Mouse (Mus musculus) kidney, postnatal 0 days (tissue): ENCODE measurements around the gene Uaca. TPM values are rescaled to one million over a fixed set of nuclear protein-coding genes. Genes with fewer than 3 reads are reported as not detected.

Experiments
- ATAC-seq: fragments of 200-750 bp; cut with Nextera tagmentation; replicated peaks from 2 replicates; pipeline ENCODE4 v1.8.0; 2017; ENCODE audit warnings: low read depth, moderate number of reproducible peaks, moderate TSS enrichment, moderate library complexity; ENCODE audit not compliant: low FRiP score
- DNase-seq: peaks from one replicate; pipeline ENCODE4 v3.0.0-alpha.2; 2016; ENCODE audit warnings: low spot score
- H3K27ac ChIP-seq: fragments of 300-500 bp; sonication (generic); 2 replicates; pipeline ENCODE4 v1.5.1; 2014; ENCODE audit warnings: mild to moderate bottlenecking
- H3K27me3 ChIP-seq: fragments of 300-500 bp; sonication (generic); 2 replicates; pipeline ENCODE4 v1.6.1; 2014; ENCODE audit warnings: low read length, mixed read lengths; ENCODE audit not compliant: insufficient read depth
- H3K36me3 ChIP-seq: fragments of 300-500 bp; sonication (generic); 2 replicates; pipeline ENCODE4 v1.6.1; 2014; ENCODE audit warnings: low read length, mixed read lengths; ENCODE audit not compliant: insufficient read depth
- H3K4me1 ChIP-seq: fragments of 300-500 bp; sonication (generic); replicated peaks from 2 replicates; pipeline ENCODE4 v1.6.1; 2014; ENCODE audit warnings: antibody characterized with exemption, low read length, mixed read lengths; ENCODE audit not compliant: insufficient read depth
- H3K4me2 ChIP-seq: fragments of 300-500 bp; sonication (generic); 2 replicates; pipeline ENCODE4 v1.6.1; 2014; ENCODE audit warnings: mild to moderate bottlenecking, low read length, moderate library complexity, mixed read lengths
- H3K4me3 ChIP-seq: fragments of 300-500 bp; sonication (generic); replicated peaks from 2 replicates; pipeline ENCODE4 v1.5.1; 2014; ENCODE audit warnings: low read depth, low read length
- H3K9ac ChIP-seq: fragments of 300-500 bp; sonication (generic); 2 replicates; pipeline ENCODE4 v1.6.1; 2014; ENCODE audit warnings: low read depth, low read length
- H3K9me3 ChIP-seq: fragments of 300-500 bp; sonication (generic); replicated peaks from 2 replicates; pipeline ENCODE4 v1.6.1; 2016; ENCODE audit warnings: low read length, inconsistent platforms, mixed read lengths
- CTCF ChIP-seq: IDR thresholded peaks from 2 replicates; pipeline ENCODE4 v1.5.1; 2016; ENCODE audit warnings: antibody characterized with exemption, low read depth, mild to moderate bottlenecking, moderate library complexity
- WGBS: fragments of 180-500 bp; shearing (Covaris S2); extraction: QIAGEN DNeasy Blood & Tissue Kit; methylation state at CpG from one replicate; pipeline ENCODE4 v1.1.7; 2014; 5-methylcytosine and 5-hydroxymethylcytosine counted together
- polyA plus RNA-seq: library from polyadenylated mRNA; unstranded; fragments of >200 nt; fragmentation: Nextera tagmentation; extraction: Ambion mirVana; gene quantifications from 2 replicates; pipeline ENCODE4 v1.2.1, GENCODE M21; 2015

Gene Uaca
- polyA plus RNA-seq, 1 experiment from 2014 or later = 26.9 TPM

DNA sequence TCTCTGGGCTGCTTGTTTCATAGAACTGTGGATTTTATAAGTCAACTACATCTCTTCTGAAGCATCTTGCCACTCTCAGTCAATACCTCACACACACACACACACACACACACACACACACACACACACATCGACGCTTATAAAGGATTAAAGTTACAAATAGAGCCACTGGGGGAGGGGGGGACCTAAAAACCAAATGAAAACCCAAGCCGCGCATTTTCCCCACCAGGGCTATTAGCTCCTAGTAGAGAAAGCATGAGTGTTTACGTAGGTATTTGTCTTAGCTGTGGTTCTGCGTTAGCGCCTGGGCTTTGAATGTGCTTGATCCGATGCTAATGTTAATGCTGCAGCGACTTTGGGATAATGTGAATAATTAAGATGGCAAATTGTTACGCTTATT is 4.7 kb downstream of the Uaca start:
- no peak overlapping the region for H3K9ac ChIP-seq
- TF ChIP-seq CTCF = no peak
- H3K36me3 ChIP-seq = no peaks in the 10 kb centered on the region
- H3K27me3 ChIP-seq = no peaks in the 10 kb centered on the region
- ATAC-seq (no peak), DNase-seq (no peak)
- H3K27ac ChIP-seq = no peak overlapping the region
- H3K9me3 ChIP-seq = no peaks in the 10 kb centered on the region
- no peak overlapping the region for H3K4me3 ChIP-seq
- H3K4me2 ChIP-seq = no peak overlapping the region
- WGBS = 49% methylated on average over 10 of the region's 10 CpGs
- H3K4me1 ChIP-seq = no peaks in the 10 kb centered on the region; the same call in 1 of the 2 replicates

DNA sequence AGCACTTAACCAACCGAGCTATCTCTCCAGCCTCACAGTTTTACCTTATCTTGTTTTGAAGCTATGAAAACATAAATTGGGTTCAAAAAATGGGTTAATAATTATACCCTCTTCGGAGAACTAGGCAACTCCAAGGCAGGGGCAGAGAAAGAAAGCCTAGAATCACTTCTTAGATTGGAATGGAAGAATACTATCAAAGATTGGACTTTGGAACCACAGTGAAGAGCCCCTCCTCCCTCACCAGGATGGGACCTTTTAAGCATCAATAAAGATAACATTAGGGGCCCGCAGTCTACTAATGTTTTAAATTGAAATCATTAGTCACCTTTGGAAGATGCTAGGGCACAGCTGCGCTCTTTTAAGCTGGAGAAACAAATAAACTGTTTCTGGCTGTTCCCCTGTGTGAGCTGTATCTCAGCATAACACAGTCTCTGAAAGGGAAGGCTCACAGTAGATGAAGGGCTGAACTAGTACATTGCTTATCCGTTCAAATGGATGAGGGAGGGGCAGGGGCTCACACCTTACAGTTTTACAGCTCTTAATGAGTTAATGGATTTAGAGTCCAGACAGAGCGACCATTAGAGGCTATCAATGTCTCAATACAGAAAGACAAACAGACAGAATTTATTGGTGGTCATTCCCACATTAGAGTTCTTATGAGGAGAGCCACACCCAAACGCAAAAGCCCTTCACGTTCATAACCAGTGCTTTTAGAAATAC is 6.5 kb downstream of the Uaca start:
- no peak for ATAC-seq

DNA sequence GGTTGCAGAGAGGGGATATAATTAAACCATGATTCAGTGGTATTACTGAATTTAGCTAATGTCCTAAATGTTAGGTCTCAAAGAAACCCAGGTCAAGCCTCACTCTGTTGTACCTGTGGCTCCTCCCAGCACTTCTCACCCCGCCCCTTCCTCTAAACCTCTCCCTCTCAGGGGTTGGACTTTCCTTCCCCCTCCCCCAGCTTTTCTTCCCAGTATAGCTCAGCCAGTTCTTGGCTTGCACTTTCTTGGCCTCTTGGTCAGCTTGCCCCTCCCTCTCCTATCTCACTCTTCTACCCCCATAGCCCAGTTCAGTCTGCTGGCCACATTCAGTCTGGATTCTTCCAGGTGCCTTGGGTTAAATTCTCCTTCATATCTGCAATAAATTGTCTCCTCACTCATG is 7.4 kb downstream of the Uaca start:
- Histone ChIP-seq H3K4me3 (no peak overlapping the region), H3K9me3 (no peaks in the 10 kb centered on the region), H3K4me1 (no peaks in the 10 kb centered on the region; the same call in 1 of the 2 replicates), H3K9ac (no peak overlapping the region), H3K27me3 (no peaks in the 10 kb centered on the region), H3K4me2 (no peak overlapping the region), H3K27ac (no peak overlapping the region), H3K36me3 (no peaks in the 10 kb centered on the region)
- TF ChIP-seq CTCF = no peak
- ATAC-seq (no peak), DNase-seq (no peak)
- 89% methylated on average over 1 of the region's 1 CpGs for WGBS

More for the DNA sequence above, 6.5 kb downstream of the Uaca start:
- Histone ChIP-seq H3K4me1 (no peaks in the 10 kb centered on the region; the same call in 1 of the 2 replicates), H3K27me3 (no peaks in the 10 kb centered on the region), H3K36me3 (no peaks in the 10 kb centered on the region), H3K4me2 (no peak overlapping the region), H3K27ac (no peak overlapping the region), H3K9me3 (no peaks in the 10 kb centered on the region), H3K9ac (no peak overlapping the region), H3K4me3 (no peak overlapping the region)
- 48% methylated on average over 8 of the region's 8 CpGs for WGBS
- no peak for DNase-seq
- TF ChIP-seq CTCF = no peak

DNA sequence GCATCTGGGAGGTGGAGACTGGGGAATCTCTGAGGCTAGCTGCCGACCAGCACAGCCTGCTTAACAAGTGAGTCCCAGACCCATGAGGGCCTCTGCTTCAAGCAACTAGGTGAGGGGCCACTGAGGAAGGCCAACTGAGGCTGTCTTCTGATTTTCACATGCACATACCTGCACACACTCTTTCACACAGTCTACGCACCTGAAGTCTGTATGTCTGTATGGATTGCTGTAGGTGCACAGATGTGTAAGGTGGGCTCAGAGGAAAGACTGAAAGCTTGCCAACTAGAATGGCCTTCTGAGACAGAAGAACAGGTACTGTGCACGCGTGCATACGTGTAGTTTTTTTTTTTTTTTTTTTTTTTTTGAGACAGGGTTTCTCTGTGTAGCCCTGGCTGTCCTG is 8.0 kb downstream of the Uaca start:
- Histone ChIP-seq H3K4me1 (no peaks in the 10 kb centered on the region; the same call in 1 of the 2 replicates), H3K4me2 (no peak overlapping the region), H3K4me3 (no peak overlapping the region), H3K36me3 (no peaks in the 10 kb centered on the region), H3K27me3 (no peaks in the 10 kb centered on the region), H3K27ac (no peak overlapping the region), H3K9ac (no peak overlapping the region), H3K9me3 (no peaks in the 10 kb centered on the region)
- no peak for TF ChIP-seq CTCF
- DNase-seq (no peak), ATAC-seq (no peak)
- 94% methylated on average over 5 of the region's 5 CpGs for WGBS

- H3K27ac ChIP-seq = no peak overlapping the region
- no peak overlapping the region for H3K4me3 ChIP-seq
- H3K36me3 ChIP-seq = no peaks in the 10 kb centered on the region
- H3K4me1 ChIP-seq = no peaks in the 10 kb centered on the region; the same call in 1 of the 2 replicates
- H3K9me3 ChIP-seq = no peaks in the 10 kb centered on the region
- H3K27me3 ChIP-seq = no peaks in the 10 kb centered on the region
- no peak overlapping the region for H3K4me2 ChIP-seq
- no peak for ATAC-seq
- WGBS = 86% methylated on average over 2 of the region's 2 CpGs
- no peak for DNase-seq
- H3K9ac ChIP-seq = no peak overlapping the region
- TF ChIP-seq CTCF = no peak
These were observed 11.7 kb downstream of the Uaca start for GRCm38 (mm10) chr9:60806021-60806420.

- Histone ChIP-seq H3K9me3 (no peaks in the 10 kb centered on the region), H3K27ac (no peak overlapping the region), H3K4me2 (no peak overlapping the region), H3K27me3 (no peaks in the 10 kb centered on the region), H3K9ac (no peak overlapping the region), H3K4me3 (no peak overlapping the region), H3K4me1 (0 out of 2 replicates have a peak, but pooled peaks cover 2% of the 10 kb centered on the region), H3K36me3 (no peaks in the 10 kb centered on the region)
- ATAC-seq = no peak
- TF ChIP-seq CTCF = no peak
- WGBS = 82% methylated on average over 5 of the region's 5 CpGs
- DNase-seq = no peak
These were observed 13.7 kb downstream of the Uaca start for GRCm38 (mm10) chr9:60807996-60808395.
